Mouse (Mus musculus) embryonic facial prominence, embryonic 15.5 days (tissue): ENCODE results near the gene Pcgf2. TPM values are rescaled to one million over a fixed set of nuclear protein-coding genes. Genes with fewer than 3 reads are reported as not detected.
"Not testable (repeated sequence)": the region's sequence is repeated elsewhere in the genome, so short reads cannot be mapped to it uniquely, and the experiment has no call there.

Experiments
- ATAC-seq: fragments of 200-750 bp; cut with Nextera tagmentation; 2 replicates; pipeline ENCODE4 v1.8.0; 2017; ENCODE audit warnings: low read depth, moderate TSS enrichment; ENCODE audit not compliant: insufficient number of reproducible peaks, low FRiP score, low TSS enrichment
- H3K27ac ChIP-seq: fragments of 300-500 bp; sonication (generic); replicated peaks from 2 replicates; pipeline ENCODE4 v1.5.1; 2015; ENCODE audit warnings: mild to moderate bottlenecking, inconsistent platforms
- H3K27me3 ChIP-seq: fragments of 300-500 bp; sonication (generic); 2 replicates; pipeline ENCODE4 v1.6.1; 2015; ENCODE audit warnings: inconsistent platforms
- H3K36me3 ChIP-seq: fragments of 300-500 bp; sonication (generic); 2 replicates; pipeline ENCODE4 v1.6.1; 2015; ENCODE audit warnings: mild to moderate bottlenecking, inconsistent platforms
- H3K4me1 ChIP-seq: fragments of 300-500 bp; sonication (generic); 2 replicates; pipeline ENCODE4 v1.6.1; 2015; ENCODE audit warnings: inconsistent platforms
- H3K4me2 ChIP-seq: fragments of 300-500 bp; sonication (generic); replicated peaks from 2 replicates; pipeline ENCODE4 v1.6.1; 2015; ENCODE audit warnings: mild to moderate bottlenecking, inconsistent platforms
- H3K4me3 ChIP-seq: fragments of 300-500 bp; sonication (generic); replicated peaks from 2 replicates; pipeline ENCODE4 v1.5.1; 2015; ENCODE audit warnings: mild to moderate bottlenecking, inconsistent platforms
- H3K9ac ChIP-seq: fragments of 300-500 bp; sonication (generic); 2 replicates; pipeline ENCODE4 v1.6.1; 2015; ENCODE audit warnings: inconsistent platforms
- H3K9me3 ChIP-seq: fragments of 300-500 bp; sonication (generic); replicated peaks from 2 replicates; pipeline ENCODE4 v1.6.1; 2016; ENCODE audit warnings: inconsistent platforms
- WGBS: fragments of 180-500 bp; shearing (Covaris S2); methylation state at CpG from one replicate; pipeline ENCODE4 v1.1.7; 2015; 5-methylcytosine and 5-hydroxymethylcytosine counted together
- polyA plus RNA-seq: library from polyadenylated mRNA; unstranded; fragments of >200 nt; fragmentation: Nextera tagmentation; extraction: Ambion mirVana; gene quantifications from 2 replicates; pipeline ENCODE4 v1.2.1, GENCODE M21; 2015

The Pcgf2 gene
- polyA plus RNA-seq, 1 experiment from 2014 or later, result 12.6 TPM

DNA sequence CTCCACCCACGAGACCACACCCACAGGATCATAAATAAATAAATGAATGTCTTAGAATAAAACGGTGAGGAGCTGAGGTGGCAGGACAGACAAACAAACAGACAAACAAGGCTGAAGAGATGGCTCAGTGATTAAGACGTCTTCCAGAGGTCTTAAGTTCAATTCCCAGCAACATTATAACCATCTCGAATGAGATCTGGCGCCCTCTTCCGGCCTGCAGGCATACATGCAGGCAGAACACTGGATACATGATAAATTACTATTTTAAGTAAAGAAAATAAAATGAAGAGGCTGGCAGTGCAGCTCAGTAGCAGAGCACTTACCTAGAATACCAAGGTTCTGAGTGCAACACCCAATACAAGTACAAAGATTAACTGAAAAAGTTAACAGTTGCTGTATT, 38.4 kb upstream of the Pcgf2 start:
- 64% methylated on average over 6 of the region's 6 CpGs for WGBS
- H3K4me3 ChIP-seq, result no peak overlapping the region
- no peak overlapping the region for H3K4me2 ChIP-seq

GRCm38 (mm10) chr11:97737600-97737999, 37.3 kb upstream of the Pcgf2 start:
- peaks cover 6% of the 10 kb centered on the region; the same call in 1 of the 2 replicates for H3K36me3 ChIP-seq
- H3K27ac ChIP-seq, result peak overlapping the region; percentile 34; the same call in 1 of the 2 replicates
- H3K27me3 ChIP-seq, result no peaks in the 10 kb centered on the region
- WGBS, result 42% methylated on average over 4 of the region's 4 CpGs
- peaks cover 40% of the 10 kb centered on the region for H3K4me1 ChIP-seq
- no peak overlapping the region for H3K4me3 ChIP-seq
- no peak overlapping the region for H3K4me2 ChIP-seq
- H3K9ac ChIP-seq, result no peak overlapping the region
- ATAC-seq, result no peak
- no peaks in the 10 kb centered on the region for H3K9me3 ChIP-seq

More for the DNA sequence above, 38.4 kb upstream of the Pcgf2 start:
- Histone ChIP-seq H3K27me3 (no peaks in the 10 kb centered on the region), H3K4me1 (peaks cover 46% of the 10 kb centered on the region), H3K36me3 (0 out of 2 replicates have a peak, but pooled peaks cover 2% of the 10 kb centered on the region), H3K27ac (no peak overlapping the region), H3K9ac (no peak overlapping the region), H3K9me3 (no peaks in the 10 kb centered on the region)
- no peak for ATAC-seq

DNA sequence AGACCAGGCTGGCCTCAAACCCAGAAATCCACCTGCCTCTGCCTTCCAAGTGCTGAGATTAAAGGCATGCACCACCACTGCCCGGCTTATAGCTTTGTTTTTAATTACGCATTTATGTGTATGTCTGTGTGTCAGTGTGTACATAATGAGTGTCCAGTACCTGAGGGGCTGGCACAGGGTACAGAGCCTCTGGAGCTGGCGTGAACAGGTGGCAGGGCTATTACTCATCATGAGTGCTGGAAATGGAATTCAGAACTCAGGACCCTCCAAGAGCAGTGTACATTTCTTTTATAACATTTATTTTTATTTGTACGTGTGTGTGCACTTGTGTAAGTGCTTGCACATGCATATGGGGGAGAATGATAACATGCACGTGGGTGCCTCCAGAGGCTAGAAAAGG, 36.3 kb upstream of the Pcgf2 start:
- H3K36me3 ChIP-seq, result peaks cover 15% of the 10 kb centered on the region
- no peak overlapping the region for H3K27ac ChIP-seq
- H3K4me3 ChIP-seq, result no peak overlapping the region
- no peaks in the 10 kb centered on the region for H3K27me3 ChIP-seq
- H3K4me1 ChIP-seq, result peaks cover 32% of the 10 kb centered on the region
- no peak for ATAC-seq
- 89% methylated on average over 5 of the region's 5 CpGs for WGBS
- H3K9ac ChIP-seq, result no peak overlapping the region
- H3K9me3 ChIP-seq, result no peaks in the 10 kb centered on the region
- no peak overlapping the region for H3K4me2 ChIP-seq

- WGBS, result 82% methylated on average over 5 of the region's 5 CpGs
- Histone ChIP-seq H3K4me1 (peaks cover 24% of the 10 kb centered on the region), H3K36me3 (peaks cover 31% of the 10 kb centered on the region)
- not testable (repeated sequence) for H3K9me3 ChIP-seq, H3K9ac ChIP-seq, H3K27ac ChIP-seq, ATAC-seq, H3K27me3 ChIP-seq, H3K4me3 ChIP-seq, H3K4me2 ChIP-seq
These were observed 34.5 kb upstream of the Pcgf2 start for GRCm38 (mm10) chr11:97734810-97735209.

DNA sequence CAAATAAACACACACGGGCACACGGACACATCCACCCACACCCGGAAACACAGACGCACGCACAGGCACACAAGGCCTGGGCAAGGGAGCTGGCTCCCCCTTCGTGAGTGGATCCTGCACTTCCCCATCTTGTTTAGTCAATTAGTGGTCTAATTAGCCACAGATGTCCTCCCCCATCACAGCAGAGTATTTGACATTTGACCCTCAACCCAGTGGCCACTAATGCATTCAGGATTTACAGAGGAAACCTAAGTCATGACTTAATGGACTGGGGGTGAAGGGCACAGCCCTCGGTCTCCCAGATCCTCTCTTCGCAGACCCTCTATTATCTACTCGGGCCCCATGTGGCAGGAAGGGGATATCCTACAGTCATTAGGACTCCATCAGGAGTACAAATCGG, 33.4 kb upstream of the Pcgf2 start:
- Histone ChIP-seq H3K4me2 (no peak overlapping the region), H3K27ac (peak overlapping the region; percentile 6; the same call in 1 of the 2 replicates), H3K27me3 (no peaks in the 10 kb centered on the region)

GRCm38 (mm10) chr11:97728730-97729129, 28.4 kb upstream of the Pcgf2 start:
- Histone ChIP-seq H3K27me3 (no peaks in the 10 kb centered on the region), H3K36me3 (peaks cover 83% of the 10 kb centered on the region), H3K4me1 (peaks cover 6% of the 10 kb centered on the region), H3K9me3 (no peaks in the 10 kb centered on the region), H3K4me2 (no peak overlapping the region), H3K9ac (no peak overlapping the region), H3K27ac (no peak overlapping the region), H3K4me3 (no peak overlapping the region)
- WGBS, result 64% methylated on average over 7 of the region's 7 CpGs
- ATAC-seq, result no peak

More for the DNA sequence above, 33.4 kb upstream of the Pcgf2 start:
- Histone ChIP-seq H3K4me1 (peaks cover 23% of the 10 kb centered on the region), H3K9ac (no peak overlapping the region), H3K4me3 (no peak overlapping the region), H3K9me3 (no peaks in the 10 kb centered on the region), H3K36me3 (peaks cover 38% of the 10 kb centered on the region)
- 16% methylated on average over 10 of the region's 10 CpGs for WGBS
- no peak for ATAC-seq

DNA sequence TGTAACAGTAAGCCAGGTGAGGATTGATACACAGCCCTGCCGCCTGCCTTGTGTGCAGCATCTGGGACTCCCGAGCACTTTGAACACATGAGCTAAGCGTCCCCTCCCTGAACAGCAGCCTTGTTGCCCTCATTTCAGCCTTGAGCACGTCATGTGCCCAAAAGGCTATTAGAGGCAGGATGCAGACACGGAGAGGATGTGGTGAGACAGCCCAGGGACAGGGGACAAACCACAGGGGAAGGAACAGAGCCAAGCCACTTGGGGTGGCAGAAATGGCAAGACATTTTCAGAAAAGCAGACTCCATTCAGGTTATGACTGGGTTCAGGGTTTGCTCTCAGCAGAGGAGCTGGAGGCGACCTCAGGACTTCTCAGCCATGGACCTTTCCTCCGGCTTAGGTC, 28.0 kb upstream of the Pcgf2 start:
- 64% methylated on average over 7 of the region's 7 CpGs for whole genome bisulfite sequencing
- Histone ChIP-seq H3K4me3 (no peak overlapping the region), H3K4me2 (no peak overlapping the region), H3K9me3 (no peaks in the 10 kb centered on the region), H3K36me3 (peaks cover 87% of the 10 kb centered on the region), H3K27ac (no peak overlapping the region), H3K27me3 (no peaks in the 10 kb centered on the region), H3K4me1 (0 out of 2 replicates have a peak, but pooled peaks cover 2% of the 10 kb centered on the region), H3K9ac (no peak overlapping the region)
- no peak for ATAC-seq

- H3K27me3 ChIP-seq, result no peaks in the 10 kb centered on the region
- H3K36me3 ChIP-seq, result peaks cover 98% of the 10 kb centered on the region
- no peak overlapping the region for H3K4me2 ChIP-seq
- H3K9me3 ChIP-seq, result no peaks in the 10 kb centered on the region
- no peak for ATAC-seq
- 0 out of 2 replicates have a peak, but pooled peaks cover 2% of the 10 kb centered on the region for H3K4me1 ChIP-seq
- H3K9ac ChIP-seq, result no peak overlapping the region
- H3K27ac ChIP-seq, result no peak overlapping the region
- WGBS, result 80% methylated on average over 7 of the region's 7 CpGs
- H3K4me3 ChIP-seq, result no peak overlapping the region
These were observed 23.4 kb upstream of the Pcgf2 start for GRCm38 (mm10) chr11:97723709-97724108.

DNA sequence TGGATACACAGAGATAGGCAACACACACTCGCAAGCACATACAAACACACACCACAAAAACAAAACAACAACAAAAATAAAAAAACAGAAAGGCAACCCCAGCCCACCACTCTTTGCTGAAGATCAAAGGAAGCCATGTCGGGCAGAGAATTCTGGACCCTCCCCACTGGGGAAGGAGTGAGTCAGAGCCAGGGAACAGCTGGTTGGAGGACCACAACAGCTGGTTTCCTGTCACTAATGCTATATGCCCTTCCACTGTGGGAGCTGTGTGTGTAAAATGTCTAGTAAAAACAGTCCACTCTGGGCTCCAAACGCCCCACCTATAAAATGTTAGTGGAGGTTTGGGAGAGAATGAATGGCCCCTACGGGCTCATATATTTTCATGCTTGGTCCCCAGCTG, 21.0 kb upstream of the Pcgf2 start:
- Histone ChIP-seq H3K27ac (no peak overlapping the region), H3K36me3 (peaks cover 93% of the 10 kb centered on the region), H3K27me3 (no peaks in the 10 kb centered on the region), H3K4me3 (no peak overlapping the region), H3K4me1 (0 out of 2 replicates have a peak, but pooled peaks cover 2% of the 10 kb centered on the region), H3K9ac (no peak overlapping the region), H3K9me3 (no peaks in the 10 kb centered on the region), H3K4me2 (no peak overlapping the region)
- no peak for ATAC-seq
- WGBS, result 88% methylated on average over 4 of the region's 4 CpGs

DNA sequence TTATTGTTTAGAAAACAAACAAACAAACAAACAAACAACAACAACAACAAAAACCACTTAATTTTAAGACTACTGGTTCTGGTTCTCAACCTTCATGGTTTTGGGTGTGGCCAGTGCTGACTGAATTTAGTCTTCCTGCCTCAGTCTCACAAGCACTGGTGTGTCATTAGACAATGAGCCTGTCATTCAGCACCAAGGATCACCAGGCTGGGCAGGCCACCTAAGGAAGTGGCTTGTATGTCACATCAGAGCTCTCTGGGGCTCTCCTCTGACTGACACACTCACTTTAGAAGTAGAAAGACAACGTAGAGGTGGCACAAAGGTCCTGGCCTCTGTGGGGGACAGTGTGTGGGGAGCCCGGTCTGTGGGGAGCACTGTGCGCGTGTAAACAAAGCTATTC, 18.7 kb upstream of the Pcgf2 start:
- no peaks in the 10 kb centered on the region for H3K9me3 ChIP-seq
- H3K4me1 ChIP-seq, result 0 out of 2 replicates have a peak, but pooled peaks cover 2% of the 10 kb centered on the region
- no peak for ATAC-seq
- no peak overlapping the region for H3K9ac ChIP-seq
- no peak overlapping the region for H3K4me2 ChIP-seq
- H3K27me3 ChIP-seq, result no peaks in the 10 kb centered on the region
- no peak overlapping the region for H3K4me3 ChIP-seq
- H3K27ac ChIP-seq, result no peak overlapping the region
- peaks cover 79% of the 10 kb centered on the region for H3K36me3 ChIP-seq
- WGBS, result 90% methylated on average over 4 of the region's 4 CpGs

DNA sequence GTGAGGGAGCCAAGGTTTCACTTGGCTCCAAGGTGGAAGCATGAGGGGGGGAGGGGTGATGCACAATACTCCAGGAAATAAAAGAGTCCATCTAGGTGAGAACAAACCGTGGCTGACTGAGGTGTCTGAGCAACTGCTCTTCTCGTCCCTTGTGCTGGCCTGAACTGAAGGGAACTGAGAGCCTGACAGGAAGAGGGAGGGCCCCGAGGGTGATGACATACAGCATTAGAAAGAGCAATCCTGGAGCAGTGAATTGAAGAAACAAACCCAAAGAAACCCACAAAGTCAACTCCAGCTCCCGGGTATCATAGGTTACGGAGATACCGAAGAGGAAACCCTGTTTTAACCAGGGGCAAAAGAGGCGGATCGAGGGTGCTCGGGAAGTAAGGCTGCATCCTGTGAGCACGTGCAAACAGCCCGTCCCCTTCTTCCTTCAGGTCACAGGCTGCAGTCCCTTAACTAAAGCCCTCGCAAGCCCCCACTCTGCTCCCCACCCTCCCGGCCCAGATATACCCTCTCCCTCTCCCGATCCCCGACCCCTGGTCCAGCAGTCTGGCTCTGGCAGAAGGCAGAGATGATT, 18.1 kb upstream of the Pcgf2 start:
- H3K36me3 ChIP-seq, result peaks cover 79% of the 10 kb centered on the region
- WGBS, result 80% methylated on average over 15 of the region's 15 CpGs

More for the DNA sequence above, 18.1 kb upstream of the Pcgf2 start:
- no peak overlapping the region for H3K4me2 ChIP-seq
- no peaks in the 10 kb centered on the region for H3K9me3 ChIP-seq
- H3K4me3 ChIP-seq, result no peak overlapping the region
- no peak overlapping the region for H3K27ac ChIP-seq
- no peak overlapping the region for H3K9ac ChIP-seq
- ATAC-seq, result no peak
- no peaks in the 10 kb centered on the region for H3K27me3 ChIP-seq
- 0 out of 2 replicates have a peak, but pooled peaks cover 2% of the 10 kb centered on the region for H3K4me1 ChIP-seq
